Mouse (Mus musculus) cerebellum, postnatal 4 days (tissue): ENCODE measurements at regions not wholly inside any gene's neighbourhood (a gene's known extent, or its start where the extent isn't known, plus 50 kb on each side); places are given as distances from the start of the nearest gene placed in this dataset.
A peak's percentile ranks its signal among the peaks of the same experiment; 100 is the strongest.

ENCODE experiments used
- DNase-seq, 2 experiments: peaks; one replicate each; pipeline ENCODE4 v3.0.0; 2022; ENCODE audit warnings: low spot score in 2 of 2, mixed read lengths in 1 of 2

DNA sequence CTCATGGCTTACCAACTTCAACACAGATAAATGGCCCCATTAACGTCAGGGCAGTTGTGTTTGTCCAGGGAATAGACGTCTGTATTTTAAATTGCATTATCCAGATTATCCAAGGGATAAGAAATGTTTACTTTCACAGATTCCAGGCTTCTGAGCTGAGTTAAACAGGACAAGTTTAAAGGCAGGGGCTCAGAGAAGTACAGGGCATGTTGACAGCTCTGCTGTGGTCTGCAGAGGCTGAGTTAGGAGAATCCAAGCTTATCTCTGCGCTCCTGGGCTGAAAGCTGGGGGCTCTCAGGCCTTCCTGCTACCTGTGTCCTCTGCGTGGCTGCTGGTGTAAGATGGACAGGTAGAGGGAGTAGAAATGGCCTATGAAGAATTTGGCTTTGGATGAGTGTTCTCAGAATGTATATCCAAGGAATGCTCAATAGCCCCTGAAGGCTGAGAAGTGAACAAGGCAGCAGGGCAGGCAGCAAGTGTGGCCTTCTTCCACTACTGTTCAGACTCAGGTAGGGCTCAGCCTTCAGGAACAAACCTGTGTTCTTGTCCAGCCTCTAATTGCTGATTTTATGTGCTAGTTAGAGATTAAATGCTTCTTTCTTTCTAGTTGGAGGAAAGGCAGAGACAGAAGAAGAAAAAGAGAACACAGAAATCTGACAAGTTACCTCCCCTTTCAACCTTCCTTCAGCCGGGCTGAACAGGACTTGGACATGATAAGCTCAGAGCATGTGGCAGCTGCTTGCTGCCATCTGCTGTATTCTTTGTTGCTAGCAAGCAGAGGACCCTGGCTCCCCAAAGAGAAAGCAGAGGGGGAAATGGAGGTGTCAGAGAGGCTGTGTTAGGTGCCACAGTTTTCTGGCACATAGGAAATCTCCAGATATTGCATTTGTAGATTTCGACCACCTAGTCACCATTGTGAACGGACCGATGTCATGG lies 77.9 kb upstream of the Grem2 start:
- peak in 1 of 2 experiments; percentile 34 for DNase-seq

DNA sequence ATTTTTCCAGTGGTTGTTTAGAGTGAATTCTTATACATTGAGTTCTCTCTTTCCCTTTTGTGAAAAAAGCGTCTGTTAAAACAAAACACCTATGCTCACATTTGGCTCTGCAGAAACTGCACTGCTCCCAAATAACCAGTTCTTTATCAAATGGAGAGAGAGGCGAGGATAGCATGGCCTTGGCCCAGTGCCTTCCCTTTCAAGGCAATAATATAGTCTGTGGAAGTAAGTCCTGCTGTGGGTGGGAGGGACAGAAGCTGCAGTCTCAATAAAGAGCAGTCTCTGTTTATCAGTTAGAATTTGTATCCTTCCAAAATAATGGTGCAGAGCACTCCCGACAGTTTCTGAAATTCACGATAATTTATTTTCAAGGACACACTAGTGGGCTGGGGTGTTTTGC lies 70.9 kb upstream of the Grem2 start:
- no peak for DNase-seq

- no peak for DNase-seq
These were observed 67.0 kb upstream of the Grem2 start for GRCm38 (mm10) chr1:174988590-174988989.

DNA sequence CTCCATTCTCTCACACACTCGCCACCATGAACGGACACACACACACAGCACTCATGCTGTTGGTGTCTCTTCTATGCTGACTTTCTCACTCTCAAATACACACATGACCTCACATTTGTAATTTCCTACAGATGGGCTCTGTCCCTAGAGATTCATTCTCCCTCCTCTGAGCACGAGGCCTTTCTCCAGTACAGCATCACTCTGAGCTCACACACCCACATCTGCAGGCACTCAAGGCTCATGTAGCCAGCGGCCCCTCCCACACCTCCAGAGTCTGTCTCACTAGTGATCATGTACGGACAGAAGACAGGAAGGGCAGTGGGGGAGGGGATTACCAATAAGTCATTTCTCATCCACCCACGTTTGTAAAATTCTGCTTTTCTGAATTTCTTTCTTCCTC lies 50.3 kb upstream of the Grem2 start:
- no peak for DNase-seq
